Mouse (Mus musculus): Measurements from ENCODE around the gene Ksr1.
"Not testable (repeated sequence)": the region's sequence is repeated elsewhere in the genome, so short reads cannot be mapped to it uniquely, and the experiment has no call there.

Gene Ksr1

GRCm38 (mm10) chr11:79036324-79036723 lies 109.9 kb downstream of the Ksr1 start:
- no peak for DNase-seq

- no peak for DNase-seq
These were observed 112.6 kb downstream of the Ksr1 start for GRCm38 (mm10) chr11:79033636-79034035.

GRCm38 (mm10) chr11:79033021-79033420 lies 113.2 kb downstream of the Ksr1 start:
- DNase-seq: no peak

GRCm38 (mm10) chr11:79031452-79031746 lies 114.8 kb downstream of the Ksr1 start:
- DNase-seq: no peak

- DNase-seq: peak; percentile 57
These were observed 115.4 kb downstream of the Ksr1 start for GRCm38 (mm10) chr11:79030570-79031451.

- no peak for DNase-seq
These were observed 122.5 kb downstream of the Ksr1 start for GRCm38 (mm10) chr11:79023751-79024150.

GRCm38 (mm10) chr11:79023342-79023741 lies 122.9 kb downstream of the Ksr1 start:
- no peak for DNase-seq

GRCm38 (mm10) chr11:79022836-79023235 lies 123.4 kb downstream of the Ksr1 start:
- no peak for DNase-seq

GRCm38 (mm10) chr11:79020535-79021045 lies 125.6 kb downstream of the Ksr1 start:
- DNase-seq: no peak

- no peak for DNase-seq
These were observed 126.2 kb downstream of the Ksr1 start for GRCm38 (mm10) chr11:79019839-79020534.

GRCm38 (mm10) chr11:79018954-79019704 lies 127.1 kb downstream of the Ksr1 start:
- peak; percentile 27 for DNase-seq

GRCm38 (mm10) chr11:79017161-79017606 lies 129.0 kb downstream of the Ksr1 start:
- DNase-seq: no peak

- no peak for DNase-seq
These were observed 130.0 kb downstream of the Ksr1 start for GRCm38 (mm10) chr11:79016236-79016635.

GRCm38 (mm10) chr11:79015660-79016215 lies 130.5 kb downstream of the Ksr1 start:
- no peak for DNase-seq

GRCm38 (mm10) chr11:79014602-79015325 lies 131.4 kb downstream of the Ksr1 start:
- no peak for DNase-seq

GRCm38 (mm10) chr11:79013806-79014205 lies 132.4 kb downstream of the Ksr1 start:
- DNase-seq: no peak

GRCm38 (mm10) chr11:79013056-79013455 lies 133.2 kb downstream of the Ksr1 start:
- no peak for DNase-seq

GRCm38 (mm10) chr11:79012529-79012928 lies 133.7 kb downstream of the Ksr1 start:
- no peak for DNase-seq

GRCm38 (mm10) chr11:79008891-79009290 lies 137.3 kb downstream of the Ksr1 start:
- DNase-seq: no peak

GRCm38 (mm10) chr11:79008007-79008775 lies 138.0 kb downstream of the Ksr1 start:
- no peak for DNase-seq

GRCm38 (mm10) chr11:79007356-79007755 lies 138.9 kb downstream of the Ksr1 start:
- DNase-seq: not testable (repeated sequence)
